Mouse (Mus musculus) myocyte (in vitro differentiated cells): Measurements from ENCODE around the gene Hmbs.

Experiments
- MYOG ChIP-seq, 3 experiments: IDR thresholded peaks; one replicate each; pipeline ENCODE4 v1.6.1; 2011; ENCODE audit warnings: control low read depth in 2 of 3, low read depth in 2 of 3, mild to moderate bottlenecking in 2 of 3; ENCODE audit not compliant: insufficient read length in 2 of 3, control insufficient read depth in 1 of 3, insufficient read depth in 1 of 3
- TCF12 ChIP-seq: IDR thresholded peaks from one replicate; pipeline ENCODE4 v1.6.1; 2011; ENCODE audit warnings: mild to moderate bottlenecking, control low read depth; ENCODE audit not compliant: poor library complexity, insufficient read depth, severe bottlenecking

GRCm38 (mm10) chr9:44313476-44314256 lies 30.4 kb downstream of the Hmbs start:
- TF ChIP-seq MYOG (IDR thresholded peaks at IDR 0.05; ENCODE audit: control insufficient read depth in 1 of 3, insufficient read depth in 1 of 3, insufficient read length in 2 of 3, low read depth in 2 of 3) (no peak), TCF12 (no peak)
